Comparison of ENCODE assay signal across 1 mouse cellular context in the genomic region with DNA sequence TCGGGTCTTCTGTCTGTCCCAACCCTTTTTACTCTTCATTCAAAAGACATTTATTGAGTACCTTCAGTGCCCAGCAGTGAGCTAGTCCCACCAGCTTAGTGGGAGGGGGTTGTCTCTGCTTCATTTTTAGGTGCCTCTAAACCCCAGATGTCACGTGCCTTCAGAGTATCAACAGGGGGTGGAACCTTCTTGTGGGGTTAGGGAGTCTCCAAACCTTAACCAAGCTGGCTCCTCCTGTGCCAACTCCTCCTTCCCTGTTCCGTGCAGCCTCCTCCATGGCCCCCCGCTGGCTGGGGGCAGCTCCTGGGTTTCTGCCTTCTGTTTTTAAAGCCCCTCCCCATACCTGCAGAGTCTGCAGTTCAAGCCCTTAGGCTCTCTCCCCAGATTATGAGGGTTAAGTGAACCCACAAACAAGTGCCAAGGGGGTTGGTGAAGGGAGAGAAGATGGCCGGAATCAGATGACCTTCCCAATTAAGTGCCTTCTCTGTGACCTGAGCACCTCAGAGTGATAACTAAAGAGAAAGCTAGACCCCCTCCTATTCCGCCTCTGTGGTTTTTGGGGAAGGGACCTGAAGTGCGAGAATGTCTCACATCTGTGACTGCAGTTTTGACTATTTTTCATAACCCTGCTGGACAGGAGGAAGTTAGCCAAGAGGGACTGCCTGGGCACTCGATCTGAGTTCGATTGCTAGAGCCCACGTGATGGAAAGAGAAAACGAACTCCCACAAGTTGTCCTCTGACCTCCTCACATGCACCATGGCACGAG.
A peak's percentile ranks its signal among the peaks of the same experiment; 100 is the strongest.
TF ChIP-seq lines count a peak whose summit lies in the region.

No protein-coding gene starts in this region.

TF ChIP-seq in MEL, 35 proteins besides CTCF, POLR2A, EP300 and RAD21:
- TF ChIP-seq USF1 (IDR thresholded peaks at IDR 0.05; ENCODE audit: low read depth, low read length): peak; percentile 66
TF ChIP-seq in MEL: peak in this region for 1; not testable (repeated sequence) for 34.
